In genomic region chr8:44410261-44410660, GRCm38 (mm10) we compare ENCODE assay signal across 7 mouse cellular contexts.
"Had no signal": no experiment of that assay in that cellular context is flagged by ENCODE, and none has a peak within 500 bp of the region (broad histone marks: within the 10 kb centered on the region; RNA-seq: fewer than 3 reads in every experiment).

No protein-coding gene starts in this region.

- DNase-seq: liver, postnatal 0 days; lung, adult 2 months; lung, postnatal 14 days; lung, postnatal 36 days; thymus, adult 2 months; thymus, postnatal 25 days; thymus, postnatal 4 days had no signal
